Mouse (Mus musculus) neural tube, embryonic 11.5 days (tissue): ENCODE measurements around the gene Pole2. TPM values are rescaled to one million over a fixed set of nuclear protein-coding genes. Genes with fewer than 3 reads are reported as not detected.
"Not testable (repeated sequence)": the region's sequence is repeated elsewhere in the genome, so short reads cannot be mapped to it uniquely, and the experiment has no call there.

Experiments used
- ATAC-seq: fragments of 200-750 bp; cut with Nextera tagmentation; 2 replicates; pipeline ENCODE4 v1.8.0; 2017; ENCODE audit warnings: moderate number of reproducible peaks, mild to moderate bottlenecking, moderate TSS enrichment, moderate library complexity; ENCODE audit not compliant: insufficient read depth, low FRiP score, low TSS enrichment
- DNase-seq: peaks from one replicate; pipeline ENCODE4 v3.0.0-alpha.2; 2015; ENCODE audit warnings: low spot score
- H3K27ac ChIP-seq: fragments of 300-500 bp; sonication (generic); 2 replicates; pipeline ENCODE4 v1.5.1; 2014; ENCODE audit warnings: low read depth, mild to moderate bottlenecking, low read length
- H3K27me3 ChIP-seq: fragments of 300-500 bp; sonication (generic); 2 replicates; pipeline ENCODE4 v1.6.1; 2014; ENCODE audit warnings: mild to moderate bottlenecking, low read length, mixed read lengths; ENCODE audit not compliant: control insufficient read depth, insufficient read depth
- H3K36me3 ChIP-seq: fragments of 300-500 bp; sonication (generic); 2 replicates; pipeline ENCODE4 v1.6.1; 2014; ENCODE audit warnings: mild to moderate bottlenecking, low read length, moderate library complexity, mixed read lengths; ENCODE audit not compliant: control insufficient read depth, insufficient read depth
- H3K4me1 ChIP-seq: fragments of 300-500 bp; sonication (generic); 2 replicates; pipeline ENCODE4 v1.6.1; 2014; ENCODE audit warnings: low read length, mixed read lengths; ENCODE audit not compliant: control insufficient read depth, insufficient read depth
- H3K4me2 ChIP-seq: fragments of 300-500 bp; sonication (generic); 2 replicates; pipeline ENCODE4 v1.6.1; 2014; ENCODE audit warnings: low read depth, mild to moderate bottlenecking, moderate library complexity
- H3K4me3 ChIP-seq: fragments of 300-500 bp; sonication (generic); 2 replicates; pipeline ENCODE4 v1.5.1; 2014; ENCODE audit warnings: low read depth, low read length
- H3K9ac ChIP-seq: fragments of 300-500 bp; sonication (generic); 2 replicates; pipeline ENCODE4 v1.6.1; 2014; ENCODE audit warnings: mild to moderate bottlenecking, low read length
- H3K9me3 ChIP-seq: fragments of 300-500 bp; sonication (generic); 2 replicates; pipeline ENCODE4 v1.6.1; 2016; ENCODE audit warnings: low read length; ENCODE audit not compliant: control insufficient read depth
- WGBS: fragments of 180-500 bp; shearing (Covaris S2); extraction: QIAGEN DNeasy Blood & Tissue Kit; methylation state at CpG from one replicate; pipeline ENCODE4 v1.1.7; 2014; 5-methylcytosine and 5-hydroxymethylcytosine counted together
- polyA plus RNA-seq: library from polyadenylated mRNA; unstranded; fragments of >200 nt; fragmentation: Nextera tagmentation; extraction: Ambion mirVana; gene quantifications from 2 replicates; pipeline ENCODE4 v1.2.1, GENCODE M21; 2014

Pole2 gene
- polyA plus RNA-seq, 1 experiment from 2014 or later, result 26.5 TPM

DNA sequence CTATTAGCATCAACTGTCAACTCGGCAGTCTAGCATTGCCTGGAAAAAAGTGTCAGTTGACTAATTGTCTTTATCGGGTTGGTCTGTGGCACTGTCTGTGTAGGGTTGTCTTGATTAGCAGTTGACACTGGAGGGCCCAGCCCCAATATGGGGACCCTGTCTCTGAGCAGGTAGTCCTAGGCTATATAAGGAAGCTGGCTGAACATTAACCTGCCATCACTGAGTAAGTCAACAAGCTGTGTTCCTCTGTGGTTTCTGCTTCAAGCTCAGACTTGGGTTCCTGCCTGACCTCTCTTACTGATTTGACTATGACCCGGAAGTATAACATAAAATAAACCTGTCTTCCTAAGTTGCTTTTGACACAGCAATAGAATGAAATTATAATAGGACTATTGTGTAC, 52.0 kb downstream of the Pole2 start:
- Histone ChIP-seq H3K27ac (no peak overlapping the region), H3K9me3 (no peaks in the 10 kb centered on the region), H3K9ac (no peak overlapping the region), H3K4me2 (no peak overlapping the region), H3K27me3 (no peaks in the 10 kb centered on the region), H3K4me1 (no peaks in the 10 kb centered on the region), H3K36me3 (peaks cover 2% of the 10 kb centered on the region), H3K4me3 (no peak overlapping the region)
- DNase-seq (no peak), ATAC-seq (no peak)
- 90% methylated on average over 3 of the region's 3 CpGs for WGBS

DNA sequence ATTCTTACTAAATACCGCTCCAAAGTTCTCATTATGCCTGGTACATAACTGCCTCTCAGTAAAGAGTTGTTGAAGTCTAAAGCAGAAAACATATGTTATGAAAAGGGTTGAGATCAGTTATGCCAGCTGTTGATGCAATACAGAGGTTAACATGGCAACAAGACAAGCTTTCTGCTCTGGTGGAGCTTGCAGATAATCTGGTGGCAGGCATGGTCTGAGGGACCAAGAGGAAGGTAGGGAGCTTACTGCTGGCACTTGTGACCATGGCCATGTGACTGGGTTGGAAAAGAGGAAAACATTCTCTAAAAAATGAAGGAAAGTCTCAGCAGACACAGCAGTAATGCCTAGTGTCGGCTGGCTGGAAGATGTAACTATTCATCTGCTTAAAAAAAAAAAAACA, 56.7 kb downstream of the Pole2 start:
- H3K27me3 ChIP-seq, result no peaks in the 10 kb centered on the region
- H3K9ac ChIP-seq, result no peak overlapping the region
- DNase-seq (no peak), ATAC-seq (no peak)
- H3K9me3 ChIP-seq, result no peaks in the 10 kb centered on the region
- no peak overlapping the region for H3K27ac ChIP-seq
- no peak overlapping the region for H3K4me2 ChIP-seq
- H3K4me3 ChIP-seq, result no peak overlapping the region
- WGBS, result 94% methylated on average over 2 of the region's 2 CpGs
- no peaks in the 10 kb centered on the region for H3K4me1 ChIP-seq
- no peaks in the 10 kb centered on the region; the same call in 1 of the 2 replicates for H3K36me3 ChIP-seq

DNA sequence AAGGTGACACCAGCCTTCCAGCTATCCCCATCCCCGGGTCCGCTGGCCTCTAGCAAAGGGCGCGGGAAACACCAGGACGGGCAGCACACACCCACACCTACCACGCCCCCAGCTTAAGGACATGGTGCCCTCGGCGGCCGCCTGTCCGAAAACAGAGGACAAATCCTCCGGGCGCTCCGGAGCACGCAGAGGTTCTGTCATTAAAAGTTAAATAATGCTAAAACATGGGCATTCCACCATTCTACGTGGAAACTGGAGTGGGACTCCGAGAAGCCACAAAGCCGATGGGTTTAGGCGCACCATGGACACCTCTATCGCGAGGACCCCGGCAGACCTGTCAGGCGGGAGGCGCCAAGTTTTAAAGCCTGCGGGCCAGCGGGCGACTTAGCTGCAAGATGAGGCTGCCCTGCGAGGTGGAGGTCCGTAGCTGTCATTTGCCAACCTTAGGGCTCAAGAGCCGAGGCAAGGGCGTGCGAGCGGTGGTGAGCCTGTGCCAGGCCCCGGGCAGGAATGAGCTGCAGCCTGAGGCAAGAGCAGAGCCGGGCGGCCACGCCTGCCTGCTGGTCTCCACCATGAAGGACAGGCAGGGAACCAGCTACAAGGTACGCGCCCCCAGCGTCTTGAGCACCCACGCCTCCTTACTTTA, 59.4 kb downstream of the Pole2 start, which contains the start of gene Lrr1:
Gene Lrr1, plus strand, starts transcription at position 354 of the 646 bp plus-strand sequence.
- Histone ChIP-seq H3K4me2 (peak within 1 kb of the TSS; percentile 71), H3K27me3 (no peaks in the 10 kb centered on the region), H3K9me3 (no peaks in the 10 kb centered on the region), H3K36me3 (no peaks in the 10 kb centered on the region), H3K4me3 (peak within 1 kb of the TSS; percentile 73), H3K27ac (no peak within 1 kb of the TSS), H3K9ac (peak within 1 kb of the TSS; percentile 66), H3K4me1 (no peaks in the 10 kb centered on the region)
- WGBS, result under 1% methylated on average over 40 of the region's 40 CpGs
- DNase-seq (peak; percentile 89), ATAC-seq (peak; percentile 92)

DNA sequence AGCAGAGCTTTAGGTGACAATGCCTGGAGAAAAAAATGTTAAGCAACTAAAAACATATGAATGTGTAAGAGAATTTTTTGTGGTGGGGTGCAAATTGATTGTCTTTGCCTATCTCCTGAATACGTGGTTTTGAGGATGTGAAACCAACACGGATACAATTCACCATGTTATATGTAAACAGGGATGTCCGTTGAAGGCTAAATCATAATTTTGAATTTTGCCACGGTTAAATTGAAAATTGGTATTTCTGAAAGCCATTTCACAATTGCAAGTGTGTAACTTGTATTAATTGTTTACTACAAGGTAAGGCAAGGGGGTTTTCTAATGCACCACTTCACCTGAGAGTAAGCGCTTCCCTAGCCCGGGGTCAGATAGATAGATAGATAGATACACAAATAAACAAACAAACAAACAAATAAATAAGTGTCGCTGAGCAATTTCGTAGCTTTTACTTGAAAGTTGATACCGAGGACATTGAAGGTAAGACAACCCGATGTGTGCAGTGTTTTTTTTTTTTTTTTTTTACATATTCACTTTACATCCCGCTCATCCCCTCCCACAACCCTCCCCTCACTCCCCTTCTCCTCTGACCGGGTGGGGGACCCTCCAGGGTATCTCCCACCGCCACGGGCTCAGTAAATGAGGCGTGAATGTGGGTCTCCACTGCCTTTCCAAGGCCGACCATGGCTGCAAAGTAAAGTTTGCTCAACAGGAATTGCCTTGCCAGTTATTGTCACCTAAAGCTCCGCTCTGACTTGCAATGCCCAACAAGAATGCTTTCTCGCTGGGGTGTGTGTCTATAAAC, 60.1 kb downstream of the Pole2 start:
- ATAC-seq (peak; percentile 55), DNase-seq (no peak)
- peak overlapping the region; percentile 71 for H3K4me2 ChIP-seq
- H3K9ac ChIP-seq, result peak overlapping the region; percentile 66
- no peaks in the 10 kb centered on the region for H3K36me3 ChIP-seq
- H3K9me3 ChIP-seq, result no peaks in the 10 kb centered on the region
- H3K27me3 ChIP-seq, result no peaks in the 10 kb centered on the region
- H3K27ac ChIP-seq, result no peak overlapping the region
- 9% methylated on average over 18 of the region's 18 CpGs for WGBS
- H3K4me3 ChIP-seq, result peak overlapping the region; percentile 73
- H3K4me1 ChIP-seq, result no peaks in the 10 kb centered on the region

DNA sequence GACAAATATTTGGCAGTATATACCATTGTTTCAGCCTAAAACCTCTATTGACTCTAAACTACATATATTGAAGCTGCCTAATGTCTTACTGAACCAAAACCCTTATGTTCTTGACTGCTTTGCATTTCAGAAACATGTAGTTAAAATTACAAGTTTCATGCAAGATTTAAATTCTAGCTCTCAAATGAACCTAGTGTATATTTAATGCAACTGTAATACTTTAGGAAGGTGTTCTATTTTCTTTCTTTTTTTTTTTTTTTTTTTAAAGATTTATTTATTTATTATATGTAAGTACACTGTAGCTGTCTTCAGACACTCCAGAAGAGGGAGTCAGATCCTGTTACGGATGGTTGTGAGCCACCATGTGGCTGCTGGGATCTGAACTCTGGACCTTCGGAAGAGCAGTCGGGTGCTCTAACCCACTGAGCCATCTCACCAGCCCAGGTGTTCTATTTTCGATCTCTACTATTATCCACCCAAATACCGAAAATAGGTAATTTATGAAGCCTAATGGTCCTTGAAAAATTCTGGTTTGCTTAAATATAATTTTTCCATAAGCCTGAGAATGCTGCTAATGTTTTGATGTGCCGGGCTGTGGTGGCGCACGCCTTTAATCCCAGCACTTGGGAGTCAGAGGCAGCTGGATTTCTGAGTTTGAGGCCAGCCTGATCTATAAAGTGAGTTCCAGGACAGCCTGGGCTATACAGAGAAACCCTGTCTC, 61.0 kb downstream of the Pole2 start:
- not testable (repeated sequence) for H3K9ac ChIP-seq, H3K4me3 ChIP-seq, H3K27me3 ChIP-seq, H3K9me3 ChIP-seq, H3K36me3 ChIP-seq, ATAC-seq, H3K27ac ChIP-seq, DNase-seq, H3K4me2 ChIP-seq, H3K4me1 ChIP-seq
- 67% methylated on average over 8 of the region's 8 CpGs for WGBS

DNA sequence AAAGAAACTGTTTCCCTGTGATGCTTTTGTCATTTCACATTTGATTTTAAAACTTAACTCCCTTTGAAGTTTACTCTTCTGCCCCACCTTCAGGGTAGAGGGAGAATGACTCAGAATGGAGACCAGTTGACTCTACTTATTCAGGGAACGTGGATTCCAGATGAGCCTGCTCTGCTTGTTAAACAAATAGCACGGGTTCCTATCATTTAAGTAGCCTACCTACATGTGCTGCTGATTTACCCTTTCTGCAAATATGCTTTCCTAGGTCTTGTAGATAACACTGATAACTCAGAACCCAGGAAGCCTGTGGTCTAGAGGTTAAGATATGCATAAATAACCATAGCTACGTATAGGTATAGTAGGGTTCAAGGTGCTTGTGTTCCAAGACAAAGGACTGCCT, 63.1 kb downstream of the Pole2 start:
- no peaks in the 10 kb centered on the region for H3K36me3 ChIP-seq
- WGBS, result 60% methylated on average over 3 of the region's 3 CpGs
- H3K4me1 ChIP-seq, result no peaks in the 10 kb centered on the region
- no peak overlapping the region for H3K27ac ChIP-seq
- no peak for ATAC-seq
- no peak overlapping the region for H3K4me2 ChIP-seq
- H3K9me3 ChIP-seq, result no peaks in the 10 kb centered on the region
- H3K27me3 ChIP-seq, result no peaks in the 10 kb centered on the region
- no peak overlapping the region for H3K4me3 ChIP-seq
- DNase-seq, result no peak
- H3K9ac ChIP-seq, result no peak overlapping the region

DNA sequence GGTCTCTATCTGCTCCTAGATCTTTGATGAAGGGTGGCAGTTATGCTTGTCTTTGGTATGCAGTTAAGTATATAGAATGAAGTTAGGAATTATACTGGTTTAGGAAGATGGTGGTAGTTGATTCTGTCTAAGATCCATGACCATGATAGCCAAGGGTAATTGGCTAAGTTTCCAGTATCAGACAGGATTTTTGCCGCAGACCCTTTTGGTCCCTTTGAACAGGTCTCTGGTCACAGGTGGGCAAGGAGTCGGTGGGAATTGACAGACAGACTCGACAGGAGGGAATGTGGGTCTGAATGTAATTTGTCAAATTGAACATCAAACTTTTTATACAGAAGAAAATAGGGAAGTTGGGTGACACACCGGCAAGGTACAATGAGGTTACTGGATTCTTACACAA, 64.4 kb downstream of the Pole2 start:
- H3K4me3 ChIP-seq, result not testable (repeated sequence)
- WGBS, result 87% methylated on average over 4 of the region's 4 CpGs

DNA sequence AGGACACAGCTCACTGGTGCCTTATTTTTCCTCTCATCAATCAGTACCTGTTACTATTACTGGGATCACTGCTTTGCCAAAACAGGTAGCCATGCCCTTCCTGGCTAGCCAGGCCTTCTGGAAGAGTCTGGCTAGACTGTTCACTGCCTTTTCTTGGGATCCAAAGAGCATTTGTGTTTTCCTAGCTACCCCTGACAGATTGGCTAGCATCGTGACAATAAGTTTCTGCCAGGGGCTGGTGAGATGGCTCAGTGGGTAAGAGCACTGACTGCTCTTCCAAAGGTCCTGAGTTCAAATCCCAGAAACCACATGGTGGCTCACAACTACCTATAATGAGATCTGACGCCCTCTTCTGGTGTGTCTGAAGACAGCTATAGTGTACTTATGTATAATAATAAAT, 67.3 kb downstream of the Pole2 start:
- not testable (repeated sequence) for H3K36me3 ChIP-seq, H3K4me1 ChIP-seq, H3K9ac ChIP-seq, H3K4me2 ChIP-seq, H3K27me3 ChIP-seq, H3K4me3 ChIP-seq, ATAC-seq, H3K27ac ChIP-seq, H3K9me3 ChIP-seq, DNase-seq
- WGBS, result 82% methylated on average over 2 of the region's 2 CpGs

More for the DNA sequence above, 64.4 kb downstream of the Pole2 start:
- not testable (repeated sequence) for DNase-seq, ATAC-seq, H3K9ac ChIP-seq, H3K9me3 ChIP-seq, H3K36me3 ChIP-seq, H3K27me3 ChIP-seq, H3K27ac ChIP-seq, H3K4me1 ChIP-seq, H3K4me2 ChIP-seq
